ENCODE assay signal across 13 mouse cellular contexts in the genomic region with DNA sequence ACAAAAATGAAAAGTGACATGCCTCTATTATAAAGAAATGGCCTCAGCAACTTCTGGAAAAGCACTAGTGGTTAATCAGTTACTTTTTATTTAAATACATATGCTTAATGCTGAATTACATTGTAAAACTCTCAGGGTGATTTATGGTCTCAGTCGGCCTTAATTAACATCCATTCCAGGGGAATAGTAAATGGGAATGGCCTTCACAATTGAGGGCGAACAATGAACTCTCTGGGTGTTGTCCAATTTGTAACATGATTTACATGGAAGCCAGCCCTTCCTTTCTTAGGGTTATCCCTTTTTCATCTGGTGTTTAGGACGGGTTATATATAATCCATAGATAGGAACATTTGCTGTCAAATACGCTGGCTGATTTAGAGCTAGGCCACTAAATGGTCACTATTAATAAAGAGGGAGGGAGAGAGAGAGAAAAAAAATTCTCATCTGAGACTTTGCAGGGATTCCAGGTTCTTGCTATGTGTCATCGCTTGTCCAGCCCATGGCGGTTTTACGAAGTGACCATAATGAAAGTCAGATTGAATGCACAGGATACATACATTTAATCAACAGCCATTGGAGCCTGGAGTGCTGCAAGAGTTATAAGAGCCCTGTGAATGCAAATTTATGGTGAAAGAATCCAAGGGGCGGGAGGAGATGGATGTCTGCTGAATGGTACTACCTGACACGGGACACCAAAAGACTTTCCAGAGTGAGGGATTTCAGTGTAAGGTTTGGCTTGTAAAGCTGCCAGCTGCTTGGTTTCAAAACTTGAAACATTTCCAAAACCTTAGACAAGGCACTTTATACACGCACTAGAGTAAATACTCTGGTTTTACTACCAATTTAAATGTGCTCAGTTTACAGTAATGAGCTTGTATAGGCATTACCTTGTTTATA. TPM values are rescaled to one million over a fixed set of nuclear protein-coding genes. Genes with fewer than 3 reads are reported as not detected.
DNase-seq lines count a peak whose midpoint lies in the region; ATAC-seq and TF ChIP-seq lines count a peak whose summit lies in the region.
"Had no signal": no experiment of that assay in that cellular context is flagged by ENCODE, and none has a peak within 500 bp of the region (broad histone marks: within the 10 kb centered on the region; RNA-seq: fewer than 3 reads in every experiment).

No protein-coding gene starts in this region.

- no peaks in the 10 kb centered on the region for H3K9me3 ChIP-seq in kidney, embryonic 16.5 days (ENCODE audit: low read length)
- no peaks in the 10 kb centered on the region for H3K9me3 ChIP-seq in limb, embryonic 15.5 days
- H3K9me3 ChIP-seq: liver, embryonic 15.5 days; midbrain, embryonic 10.5 days had no signal

- no peak for TF ChIP-seq CTCF in brain, embryonic 14.5 days (IDR thresholded peaks at IDR 0.05; ENCODE audit: borderline replicate concordance, extremely low read depth, insufficient read depth, insufficient read length)
- no peak for TF ChIP-seq CTCF in layer of hippocampus, adult 2 months (conservative IDR thresholded peaks at IDR 0.05)

- no peak for DNase-seq in kidney, postnatal 25 days
- DNase-seq in brain, embryonic 14.5 days (ENCODE audit: low read depth), result peak; percentile 52
- DNase-seq in embryo, embryonic 11 days, result peak; percentile 36
- DNase-seq in layer of hippocampus, adult 2 months (ENCODE audit: low spot score in 2 of 2), result no peak
- DNase-seq in Muller cell, postnatal 12 days (ENCODE audit: inconsistent ontology term), result no peak
- DNase-seq: cerebellum, adult 11-12 months; heart, postnatal 10 days had no signal

- H3K27ac ChIP-seq in kidney, embryonic 16.5 days (ENCODE audit: low read length), result peak overlapping the region; percentile 76; the same call in 1 of the 2 replicates
- no peak overlapping the region for H3K27ac ChIP-seq in limb, embryonic 15.5 days
- no peak overlapping the region for H3K27ac ChIP-seq in layer of hippocampus, adult 2 months
- H3K27ac ChIP-seq: liver, embryonic 15.5 days; midbrain, embryonic 10.5 days had no signal

- 29% methylated on average over 10 of the region's 10 CpGs for WGBS in kidney, embryonic 16.5 days
- 22% methylated on average over 10 of the region's 10 CpGs for WGBS in limb, embryonic 15.5 days

- H3K4me2 ChIP-seq in kidney, embryonic 16.5 days (replicated peaks; ENCODE audit: low read depth, low read length), result no peak overlapping the region
- peak overlapping the region; percentile 17; the same call in 1 of the 2 replicates for H3K4me2 ChIP-seq in limb, embryonic 15.5 days
- H3K4me2 ChIP-seq: liver, embryonic 15.5 days had no signal

- no peak overlapping the region for H3K9ac ChIP-seq in kidney, embryonic 16.5 days (replicated peaks; ENCODE audit: low read length)
- H3K9ac ChIP-seq in limb, embryonic 15.5 days, result no peak overlapping the region
- H3K9ac ChIP-seq: liver, embryonic 15.5 days had no signal

- H3K4me1 ChIP-seq in kidney, embryonic 16.5 days (ENCODE audit: insufficient read depth, low read length), result peaks cover 36% of the 10 kb centered on the region
- peaks cover 2% of the 10 kb centered on the region; the same call in 1 of the 2 replicates for H3K4me1 ChIP-seq in limb, embryonic 15.5 days
- H3K4me1 ChIP-seq: liver, embryonic 15.5 days; midbrain, embryonic 10.5 days had no signal

- H3K36me3 ChIP-seq in kidney, embryonic 16.5 days (ENCODE audit: insufficient read depth, low read length), result no peaks in the 10 kb centered on the region
- no peaks in the 10 kb centered on the region for H3K36me3 ChIP-seq in limb, embryonic 15.5 days
- H3K36me3 ChIP-seq: liver, embryonic 15.5 days; midbrain, embryonic 10.5 days had no signal

- TF ChIP-seq POLR2A in brain, embryonic 14.5 days (IDR thresholded peaks at IDR 0.05; ENCODE audit: borderline replicate concordance, extremely low read depth, insufficient read depth, insufficient read length, poor library complexity, severe bottlenecking), result no peak

- no peak overlapping the region for H3K4me3 ChIP-seq in kidney, embryonic 16.5 days (ENCODE audit: low read length)
- H3K4me3 ChIP-seq in limb, embryonic 15.5 days, result no peak overlapping the region
- H3K4me3 ChIP-seq in layer of hippocampus, adult 2 months, result no peak overlapping the region
- H3K4me3 ChIP-seq: liver, embryonic 15.5 days; midbrain, embryonic 10.5 days had no signal

- H3K27me3 ChIP-seq in kidney, embryonic 16.5 days (ENCODE audit: insufficient read depth, low read length), result no peaks in the 10 kb centered on the region
- H3K27me3 ChIP-seq in limb, embryonic 15.5 days, result peaks cover 37% of the 10 kb centered on the region
- H3K27me3 ChIP-seq: CH12.LX; liver, embryonic 15.5 days had no signal

- ATAC-seq in kidney, embryonic 16.5 days (ENCODE audit: low FRiP score, low TSS enrichment), result peak; percentile 91
- no peak for ATAC-seq in limb, embryonic 15.5 days (ENCODE audit: insufficient number of reproducible peaks, low FRiP score, low TSS enrichment, low read depth)
- ATAC-seq: hindbrain, embryonic 16.5 days had no signal

RNA-seq across cellular contexts. Expression of a gene that starts 26.2 kb away (rescaled TPM):
- 327 and 333 TPM in 2 replicates for polyA plus RNA-seq in kidney, embryonic 16.5 days (2015; fragmentation: Nextera tagmentation; extraction: Ambion mirVana)
- 7.4 and 11.6 TPM in 2 replicates for polyA plus RNA-seq in brain, embryonic 14.5 days (2012; rRNA removed)
- 11.1 and 13.9 TPM in 2 replicates for polyA plus RNA-seq in limb, embryonic 15.5 days (2015; fragmentation: Nextera tagmentation; extraction: Ambion mirVana)
- 1 to 10 TPM; 4.7 to 6.5 TPM for total RNA-seq in layer of hippocampus, adult 2 months (2021)

Comparison
In these comparisons a context has a peak if more than half of its experiments do, and no peak if none do; other contexts are left out.
1. DNase-seq: peak in brain, embryonic 14.5 days (single experiment) and embryo, embryonic 11 days (single experiment); none in kidney, postnatal 25 days (0 of 2), layer of hippocampus, adult 2 months (0 of 2) and Muller cell, postnatal 12 days (single experiment).
2. RNA of a gene that starts 26.2 kb away (polyA plus RNA-seq): 327 to 333 TPM in kidney, embryonic 16.5 days; 7.4 to 11.6 TPM in brain, embryonic 14.5 days and 11.1 to 13.9 TPM in limb, embryonic 15.5 days; every median in the first group is over 10 times any median in the second.